ENCODE assay signal across 8 mouse cellular contexts in genomic region chr10:80053259-80053780, GRCm38 (mm10). TPM values are rescaled to one million over a fixed set of nuclear protein-coding genes. Genes with fewer than 3 reads are reported as not detected.
DNase-seq lines count a peak whose midpoint lies in the region; ATAC-seq lines count a peak whose summit lies in the region.

No protein-coding gene starts in this region.

- H3K4me2 ChIP-seq in hindbrain, embryonic 11.5 days (replicated peaks; ENCODE audit: low read depth, low read length): peak overlapping the region; percentile 85

- H3K27me3 ChIP-seq in hindbrain, embryonic 11.5 days (ENCODE audit: control insufficient read depth, insufficient read depth, low read length): no peaks in the 10 kb centered on the region

- 0% methylated on average over 47 of the region's 47 CpGs for WGBS in hindbrain, embryonic 11.5 days

- peak overlapping the region; percentile 98 for H3K27ac ChIP-seq in hindbrain, embryonic 11.5 days (ENCODE audit: low read depth, low read length)

- peak; percentile 92 for ATAC-seq in frontal cortex, adult (ENCODE audit: low TSS enrichment)
- peak; percentile 96 for ATAC-seq in hindbrain, embryonic 11.5 days (ENCODE audit: low FRiP score)

- peaks cover 5% of the 10 kb centered on the region for H3K4me1 ChIP-seq in hindbrain, embryonic 11.5 days (replicated peaks; ENCODE audit: control insufficient read depth, insufficient read depth, low read length)

- peak overlapping the region; percentile 93 for H3K9ac ChIP-seq in hindbrain, embryonic 11.5 days (ENCODE audit: low read depth, low read length)

- H3K36me3 ChIP-seq in hindbrain, embryonic 11.5 days (ENCODE audit: control insufficient read depth, insufficient read depth, low read length): peaks cover 3% of the 10 kb centered on the region; the same call in 1 of the 2 replicates

- peak; percentile 100 for DNase-seq in MN1 (ENCODE audit: low spot score)
- peak; percentile 100 for DNase-seq in cerebellum, adult 9-10 months
- peak; percentile 100 for DNase-seq in hindbrain, embryonic 11.5 days (ENCODE audit: low spot score)
- peak; percentile 98 to 99 for DNase-seq in layer of hippocampus, postnatal 10 days (ENCODE audit: low spot score in 2 of 2)
- peak; percentile 100 for DNase-seq in lung, postnatal 10 days
- DNase-seq in ovary, postnatal 36 days (ENCODE audit: low spot score): peak; percentile 99
- peak; percentile 100 for DNase-seq in thymus, postnatal 25 days

- H3K4me3 ChIP-seq in hindbrain, embryonic 11.5 days (ENCODE audit: low read depth, low read length): peak overlapping the region; percentile 89

- H3K9me3 ChIP-seq in hindbrain, embryonic 11.5 days (ENCODE audit: control insufficient read depth, low read length): no peaks in the 10 kb centered on the region

RNA-seq across cellular contexts. Expression of gene Gpx4, which starts 6.4 kb away (rescaled TPM):
- 543 and 552 TPM in 2 replicates for polyA plus RNA-seq in hindbrain, embryonic 11.5 days (2014; fragmentation: Nextera tagmentation; extraction: Ambion mirVana)
- 100 to 1,000 TPM; 408 to 448 TPM for total RNA-seq in layer of hippocampus, postnatal 10 days (2021)

RNA-seq across cellular contexts. Expression of gene Polr2e, which starts 13.7 kb away (rescaled TPM):
- polyA plus RNA-seq in hindbrain, embryonic 11.5 days (2014; fragmentation: Nextera tagmentation; extraction: Ambion mirVana): 215 and 222 TPM in 2 replicates
- total RNA-seq in layer of hippocampus, postnatal 10 days (2021): 10 to 100 TPM; 66.9 to 76.7 TPM

RNA-seq across cellular contexts. Expression of gene Arhgap45, which starts 36.9 kb away (rescaled TPM):
- polyA plus RNA-seq in hindbrain, embryonic 11.5 days (2014; fragmentation: Nextera tagmentation; extraction: Ambion mirVana): 4.1 and 4.3 TPM in 2 replicates
- 1 to 10 TPM; 3.3 to 3.8 TPM for total RNA-seq in layer of hippocampus, postnatal 10 days (2021)

RNA-seq across cellular contexts. Expression of gene Sbno2, which starts 52.1 kb away (rescaled TPM):
- 8.0 and 9.5 TPM in 2 replicates for polyA plus RNA-seq in hindbrain, embryonic 11.5 days (2014; fragmentation: Nextera tagmentation; extraction: Ambion mirVana)
- 10 to 100 TPM; 19.7 to 23.9 TPM for total RNA-seq in layer of hippocampus, postnatal 10 days (2021)

RNA-seq across cellular contexts. Expression of gene Abca7, which starts 57.0 kb away (rescaled TPM):
- polyA plus RNA-seq in hindbrain, embryonic 11.5 days (2014; fragmentation: Nextera tagmentation; extraction: Ambion mirVana): 2.6 TPM in 2 replicates
- total RNA-seq in layer of hippocampus, postnatal 10 days (2021): 10 to 100 TPM in 1 of 2 experiments, 1 to 10 TPM in 1; 9.3 to 10.3 TPM

Comparison
In these comparisons a context has a peak if more than half of its experiments do, and no peak if none do; other contexts are left out.
1. Peak in every context shown above with its lines: DNase-seq, ATAC-seq, H3K4me3 ChIP-seq and H3K27ac ChIP-seq.